Mouse (Mus musculus) embryonic fibroblast, embryonic 13.5 days (primary cell): ENCODE measurements at regions not wholly inside any gene's neighbourhood (a gene's known extent, or its start where the extent isn't known, plus 50 kb on each side); places are given as distances from the start of the nearest gene placed in this dataset.

Experiments used
- H3K27ac ChIP-seq: 2 replicates; pipeline ENCODE4 v1.5.1; 2012; ENCODE audit warnings: low read length, control low read depth, inconsistent platforms; ENCODE audit not compliant: insufficient read depth
- H3K4me1 ChIP-seq: 2 replicates; pipeline ENCODE4 v1.6.1; 2011; ENCODE audit warnings: low read length; ENCODE audit not compliant: control insufficient read depth, insufficient read depth
- H3K4me3 ChIP-seq: 2 replicates; pipeline ENCODE4 v1.5.1; 2011; ENCODE audit warnings: mild to moderate bottlenecking, control low read depth, low read length; ENCODE audit not compliant: insufficient read depth
- CTCF ChIP-seq: IDR thresholded peaks from 2 replicates; pipeline ENCODE4 v1.5.1; 2011; ENCODE audit warnings: mild to moderate bottlenecking, control low read depth, low read length, moderate library complexity, borderline replicate concordance; ENCODE audit not compliant: insufficient read depth
- POLR2A ChIP-seq: IDR thresholded peaks from 2 replicates; pipeline ENCODE4 v1.6.1; 2011; ENCODE audit warnings: low read depth, mild to moderate bottlenecking, control low read depth, low read length, moderate library complexity

GRCm38 (mm10) chr10:8960275-8960960, 74.5 kb upstream of the Sash1 start:
- Histone ChIP-seq H3K4me3 (no peak overlapping the region), H3K27ac (no peak overlapping the region), H3K4me1 (0 out of 2 replicates have a peak, but pooled peaks cover 3% of the 10 kb centered on the region)
- TF ChIP-seq CTCF (no peak), POLR2A (no peak)

- no peak overlapping the region for H3K27ac ChIP-seq
- H3K4me3 ChIP-seq: no peak overlapping the region
- TF ChIP-seq CTCF (no peak), POLR2A (no peak)
- peaks cover 8% of the 10 kb centered on the region; the same call in 1 of the 2 replicates for H3K4me1 ChIP-seq
Observed at GRCm38 (mm10) chr10:8955499-8956211, 69.8 kb upstream of the Sash1 start.

- H3K4me3 ChIP-seq: no peak overlapping the region
- peaks cover 10% of the 10 kb centered on the region; the same call in 1 of the 2 replicates for H3K4me1 ChIP-seq
- TF ChIP-seq POLR2A (no peak), CTCF (no peak)
- no peak overlapping the region for H3K27ac ChIP-seq
Observed at GRCm38 (mm10) chr10:8954003-8954402, 68.1 kb upstream of the Sash1 start.

GRCm38 (mm10) chr10:8952922-8953321, 67.1 kb upstream of the Sash1 start:
- no peak for TF ChIP-seq POLR2A
- TF ChIP-seq CTCF: no peak
- Histone ChIP-seq H3K27ac (no peak overlapping the region), H3K4me3 (no peak overlapping the region), H3K4me1 (peaks cover 10% of the 10 kb centered on the region; the same call in 1 of the 2 replicates)

GRCm38 (mm10) chr10:8951937-8952336, 66.1 kb upstream of the Sash1 start:
- TF ChIP-seq POLR2A: no peak
- TF ChIP-seq CTCF: no peak
- Histone ChIP-seq H3K4me1 (peaks cover 10% of the 10 kb centered on the region; the same call in 1 of the 2 replicates), H3K27ac (no peak overlapping the region), H3K4me3 (no peak overlapping the region)

GRCm38 (mm10) chr10:8951236-8951825, 65.5 kb upstream of the Sash1 start:
- Histone ChIP-seq H3K27ac (peak overlapping the region; percentile 48; the same call in 1 of the 2 replicates), H3K4me3 (no peak overlapping the region), H3K4me1 (peaks cover 10% of the 10 kb centered on the region; the same call in 1 of the 2 replicates)
- no peak for TF ChIP-seq CTCF
- no peak for TF ChIP-seq POLR2A

GRCm38 (mm10) chr10:8948227-8948626, 62.4 kb upstream of the Sash1 start:
- Histone ChIP-seq H3K4me3 (no peak overlapping the region), H3K27ac (no peak overlapping the region), H3K4me1 (peaks cover 7% of the 10 kb centered on the region; the same call in 1 of the 2 replicates)
- TF ChIP-seq POLR2A (no peak), CTCF (no peak)

- no peaks in the 10 kb centered on the region for H3K4me1 ChIP-seq
- H3K4me3 ChIP-seq: peak overlapping the region; percentile 46; the same call in 1 of the 2 replicates
- peak overlapping the region; percentile 93 for H3K27ac ChIP-seq
- peak; percentile 76 for TF ChIP-seq POLR2A
- TF ChIP-seq CTCF: no peak
Observed at GRCm38 (mm10) chr10:8945195-8945751, 59.4 kb upstream of the Sash1 start.

- Histone ChIP-seq H3K27ac (peak overlapping the region; percentile 93), H3K4me1 (no peaks in the 10 kb centered on the region), H3K4me3 (peak overlapping the region; percentile 46)
- TF ChIP-seq CTCF: no peak
- TF ChIP-seq POLR2A: no peak
Observed at GRCm38 (mm10) chr10:8944586-8944985, 58.7 kb upstream of the Sash1 start.

- TF ChIP-seq CTCF (no peak), POLR2A (no peak)
- H3K4me1 ChIP-seq: no peaks in the 10 kb centered on the region
- 0 out of 2 replicates have a peak overlapping the region, but pooled peaks have one; percentile 93 for H3K27ac ChIP-seq
- H3K4me3 ChIP-seq: peak overlapping the region; percentile 41
Observed at GRCm38 (mm10) chr10:8943698-8944097, 57.8 kb upstream of the Sash1 start.
